In genomic region chr9:45413478-45414140, GRCm38 (mm10) we compare ENCODE assay signal across 8 mouse cellular contexts. TPM values are rescaled to one million over a fixed set of nuclear protein-coding genes. Genes with fewer than 3 reads are reported as not detected.
DNase-seq lines count a peak whose midpoint lies in the region; ATAC-seq and TF ChIP-seq lines count a peak whose summit lies in the region.

No protein-coding gene starts in this region.

- TF ChIP-seq CTCF in brain, embryonic 14.5 days (IDR thresholded peaks at IDR 0.05; ENCODE audit: borderline replicate concordance, extremely low read depth, insufficient read depth, insufficient read length), result peak; percentile 55; the same call in 1 of the 2 replicates

- no peak for TF ChIP-seq POLR2A in brain, embryonic 14.5 days (IDR thresholded peaks at IDR 0.05; ENCODE audit: borderline replicate concordance, extremely low read depth, insufficient read depth, insufficient read length, poor library complexity, severe bottlenecking)

- intact Hi-C loops in left cerebral cortex, postnatal 4 days (cut with DNase I), result loop anchor here (5.0 kb wide), 2 partner anchors 111 to 191 kb away; no protein-coding TSS in a partner anchor

- ATAC-seq in CD4-positive, CD25-positive, alpha-beta regulatory T cell, adult 4 months, result no peak

- peak; percentile 60 for DNase-seq in CD4-positive, CD25-positive, alpha-beta regulatory T cell, adult 2 months (ENCODE audit: low read depth, low spot score)
- DNase-seq in left cerebral cortex, postnatal 4 days, result peak; percentile 73
- DNase-seq in left cerebral cortex, adult 11 months (ENCODE audit: low spot score), result no peak
- no peak for DNase-seq in brain, embryonic 14.5 days (ENCODE audit: low read depth)
- peak; percentile 87 to 90 for DNase-seq in kidney, postnatal 36 days
- peak; percentile 81 for DNase-seq in testis, postnatal 10 days (ENCODE audit: low spot score)
- DNase-seq in ovary, postnatal 10 days (ENCODE audit: low spot score), result no peak

RNA-seq across cellular contexts. Expression of gene Dscaml1, which starts 12.8 kb away (rescaled TPM):
- not detected for polyA plus RNA-seq in CD4-positive, CD25-positive, alpha-beta regulatory T cell, adult 4 months (2017; shearing (Covaris generic))
- 10 to 100 TPM; 46.6 to 49.1 TPM for total RNA-seq in left cerebral cortex, postnatal 4 days (2021)
- polyA plus RNA-seq in brain, embryonic 14.5 days (2012; rRNA removed), result 34.3 and 36.8 TPM in 2 replicates

RNA-seq across cellular contexts. Expression of gene Fxyd2, which starts 14.1 kb away (rescaled TPM):
- not detected for polyA plus RNA-seq in CD4-positive, CD25-positive, alpha-beta regulatory T cell, adult 4 months (2017; shearing (Covaris generic))
- 1 to 10 TPM; 6.7 to 7.0 TPM for total RNA-seq in left cerebral cortex, postnatal 4 days (2021)
- 7.7 and 8.4 TPM in 2 replicates for polyA plus RNA-seq in brain, embryonic 14.5 days (2012; rRNA removed)

RNA-seq across cellular contexts. Expression of gene Fxyd6, which starts 43.6 kb away (rescaled TPM):
- polyA plus RNA-seq in CD4-positive, CD25-positive, alpha-beta regulatory T cell, adult 4 months (2017; shearing (Covaris generic)), result not detected
- 100 to 1,000 TPM; 368 to 407 TPM for total RNA-seq in left cerebral cortex, postnatal 4 days (2021)
- 374 and 382 TPM in 2 replicates for polyA plus RNA-seq in brain, embryonic 14.5 days (2012; rRNA removed)

Comparison
In these comparisons a context has a peak if more than half of its experiments do, and no peak if none do; other contexts are left out.
1. DNase-seq: peak in CD4-positive, CD25-positive, alpha-beta regulatory T cell, adult 2 months (single experiment), left cerebral cortex, postnatal 4 days (single experiment), kidney, postnatal 36 days (2 of 2) and testis, postnatal 10 days (single experiment); none in left cerebral cortex, adult 11 months (single experiment), brain, embryonic 14.5 days (single experiment) and ovary, postnatal 10 days (single experiment).
2. RNA of gene Dscaml1, which starts 12.8 kb away (polyA plus RNA-seq): 34.3 to 36.8 TPM in brain, embryonic 14.5 days; not detected in CD4-positive, CD25-positive, alpha-beta regulatory T cell, adult 4 months; every median in the first group is over 10 times any median in the second.
3. RNA of gene Fxyd6, which starts 43.6 kb away (polyA plus RNA-seq): 374 to 382 TPM in brain, embryonic 14.5 days; not detected in CD4-positive, CD25-positive, alpha-beta regulatory T cell, adult 4 months; every median in the first group is over 100 times any median in the second.